Mouse (Mus musculus) testis, adult 2 months (tissue): ENCODE data around the gene A630095N17Rik. TPM values are rescaled to one million over a fixed set of nuclear protein-coding genes. Genes with fewer than 3 reads are reported as not detected.

Experiments used
- H3K27ac ChIP-seq: fragments of 200-500 bp; 2 replicates; pipeline ENCODE4 v1.5.1; 2012; ENCODE audit warnings: low read depth, low read length; ENCODE audit not compliant: control insufficient read depth, insufficient read depth
- H3K27me3 ChIP-seq: fragments of 200-500 bp; 2 replicates; pipeline ENCODE4 v1.6.1; 2012; ENCODE audit warnings: mild to moderate bottlenecking, low read length, moderate library complexity; ENCODE audit not compliant: control insufficient read depth, insufficient read depth
- H3K36me3 ChIP-seq: fragments of 200-500 bp; 2 replicates; pipeline ENCODE4 v1.6.1; 2012; ENCODE audit warnings: mild to moderate bottlenecking, low read length; ENCODE audit not compliant: control insufficient read depth, insufficient read depth
- H3K4me1 ChIP-seq: fragments of 200-500 bp; 2 replicates; pipeline ENCODE4 v1.6.1; 2012; ENCODE audit warnings: low read length; ENCODE audit not compliant: control insufficient read depth, insufficient read depth
- H3K4me3 ChIP-seq: fragments of 200-500 bp; 2 replicates; pipeline ENCODE4 v1.5.1; 2012; ENCODE audit warnings: low read depth, mild to moderate bottlenecking, low read length, moderate library complexity, mixed read lengths; ENCODE audit not compliant: control insufficient read depth
- CTCF ChIP-seq: fragments of 200-500 bp; IDR thresholded peaks from 2 replicates; pipeline ENCODE4 v1.5.1; 2012; ENCODE audit warnings: low read depth, mild to moderate bottlenecking, inconsistent platforms, low read length, moderate library complexity; ENCODE audit not compliant: control insufficient read depth, insufficient read depth, insufficient replicate concordance
- POLR2A ChIP-seq: fragments of 200-500 bp; IDR thresholded peaks from 2 replicates; pipeline ENCODE4 v1.6.1; 2012; ENCODE audit warnings: low read depth, mild to moderate bottlenecking, inconsistent platforms, low read length, moderate library complexity; ENCODE audit not compliant: control insufficient read depth
- polyA plus RNA-seq: library from polyadenylated mRNA; depleted of rRNA; stranded (reverse); fragments of >200 nt; gene quantifications from 2 replicates; pipeline ENCODE4 v1.2.3, GENCODE M21; 2012; rRNA removed

Gene A630095N17Rik
- polyA plus RNA-seq = 10.2 and 12.7 TPM in 2 replicates

DNA sequence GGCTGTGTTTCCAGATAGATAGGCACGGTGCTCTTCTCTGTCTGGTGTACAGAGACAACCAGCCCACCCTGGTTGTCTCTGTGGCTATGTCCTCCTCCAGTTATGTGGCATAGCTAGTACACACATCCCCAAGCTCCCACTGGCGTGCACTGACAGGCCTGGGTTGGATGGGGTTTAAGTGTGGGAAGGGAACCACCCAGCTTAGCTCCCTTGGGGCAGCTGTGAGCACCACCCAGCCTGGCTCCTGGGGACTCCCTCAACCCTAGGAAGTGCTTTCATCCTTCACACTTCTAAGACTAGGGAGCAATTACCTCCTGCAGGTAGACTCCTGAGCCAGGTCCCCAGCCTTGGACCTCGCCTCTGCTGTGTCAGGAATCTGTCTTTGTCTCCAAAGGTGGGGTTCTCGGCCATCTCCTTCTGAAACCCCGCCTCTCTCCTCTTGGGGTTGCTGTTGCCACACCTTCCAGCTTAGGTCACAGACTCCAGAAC is at the start of gene A630095N17Rik:
Gene A630095N17Rik (minus strand): TSS at position 439 of the 489 bp plus-strand sequence.
- H3K4me3 ChIP-seq = peak within 1 kb of the TSS; percentile 71
- no peaks in the 10 kb centered on the region for H3K4me1 ChIP-seq
- no peaks in the 10 kb centered on the region for H3K27me3 ChIP-seq
- peak within 1 kb of the TSS; percentile 36; the same call in 1 of the 2 replicates for H3K27ac ChIP-seq
- TF ChIP-seq CTCF (no peak; the same call in 1 of the 2 replicates), POLR2A (peak; percentile 58; the same call in 1 of the 2 replicates)
- H3K36me3 ChIP-seq = no peaks in the 10 kb centered on the region

DNA sequence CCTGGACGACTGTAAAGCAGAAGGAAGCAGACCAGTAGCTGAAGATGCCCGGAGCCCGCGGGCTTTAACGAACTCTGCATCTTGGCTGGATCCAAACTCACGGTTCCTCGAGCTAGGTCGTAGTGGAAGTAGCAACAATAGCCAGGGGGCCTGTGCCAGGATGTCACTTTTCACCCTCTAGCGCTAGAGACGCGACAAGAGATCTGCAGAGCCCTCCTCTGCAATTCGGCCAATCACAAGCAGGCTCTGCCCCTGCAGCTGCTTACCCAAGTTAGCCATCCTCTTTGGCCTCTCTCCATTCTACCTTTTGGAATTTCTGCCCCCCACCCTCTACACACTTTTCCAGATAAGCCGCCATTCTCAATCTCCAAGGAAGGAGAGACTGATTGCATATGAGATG is 46.3 kb upstream of the A630095N17Rik start, which contains the start of gene Resp18:
Gene Resp18 (minus strand): TSS at position 188 of the 400 bp plus-strand sequence.
- Histone ChIP-seq H3K27ac (no peak within 1 kb of the TSS), H3K27me3 (no peaks in the 10 kb centered on the region), H3K4me3 (no peak within 1 kb of the TSS), H3K4me1 (peaks cover 5% of the 10 kb centered on the region), H3K36me3 (no peaks in the 10 kb centered on the region)
- TF ChIP-seq CTCF (no peak), POLR2A (no peak)

DNA sequence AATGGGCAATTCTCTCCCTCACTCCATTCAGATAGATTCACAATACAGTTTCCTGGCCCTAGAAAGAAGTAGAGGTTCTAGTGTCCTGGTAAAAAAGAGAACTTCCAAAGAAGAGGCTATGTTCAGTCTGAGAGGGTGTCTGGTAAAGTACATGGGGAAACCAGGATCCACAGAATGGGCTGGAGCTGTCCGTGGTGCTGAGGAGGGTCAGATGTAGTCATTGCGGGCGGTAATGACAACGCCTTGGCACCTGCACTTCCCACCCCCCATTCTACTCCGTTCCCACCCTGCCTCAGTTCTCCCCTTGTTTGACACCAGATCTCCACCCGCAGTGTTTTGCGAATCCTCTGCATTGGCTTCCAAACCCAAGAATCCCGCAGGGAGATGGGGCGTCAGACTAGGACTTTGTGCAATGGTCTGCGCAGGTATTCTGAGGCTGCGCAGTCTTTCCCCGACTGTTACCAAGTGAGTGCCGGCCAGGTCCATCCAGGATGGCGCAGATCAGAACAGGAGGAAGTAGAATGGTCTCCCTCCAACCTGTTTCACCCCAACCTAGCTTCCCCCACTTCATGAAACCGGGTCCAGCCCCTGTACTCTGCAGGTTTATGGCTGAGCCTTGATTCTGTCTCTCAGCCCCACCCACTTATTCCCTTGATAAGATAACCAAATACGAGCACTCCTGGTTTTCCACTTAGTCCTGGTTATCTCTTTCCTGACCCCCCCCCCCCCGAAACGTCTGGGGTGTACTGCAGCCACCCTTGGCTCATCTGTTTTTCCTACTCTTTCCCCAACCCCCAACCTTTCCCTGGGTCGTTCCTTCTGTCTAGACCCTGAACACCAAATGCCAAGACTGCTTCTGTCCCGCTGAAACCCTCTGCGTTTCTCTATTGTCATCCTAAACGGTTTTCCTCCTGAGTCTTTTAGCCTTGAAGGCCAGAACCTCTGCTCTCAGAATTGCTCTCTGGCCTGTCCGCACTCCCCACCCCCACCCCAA is 45.6 kb upstream of the A630095N17Rik start:
- Histone ChIP-seq H3K36me3 (no peaks in the 10 kb centered on the region), H3K27me3 (no peaks in the 10 kb centered on the region), H3K27ac (no peak overlapping the region), H3K4me1 (peaks cover 5% of the 10 kb centered on the region), H3K4me3 (no peak overlapping the region)
- TF ChIP-seq POLR2A (no peak), CTCF (no peak)

DNA sequence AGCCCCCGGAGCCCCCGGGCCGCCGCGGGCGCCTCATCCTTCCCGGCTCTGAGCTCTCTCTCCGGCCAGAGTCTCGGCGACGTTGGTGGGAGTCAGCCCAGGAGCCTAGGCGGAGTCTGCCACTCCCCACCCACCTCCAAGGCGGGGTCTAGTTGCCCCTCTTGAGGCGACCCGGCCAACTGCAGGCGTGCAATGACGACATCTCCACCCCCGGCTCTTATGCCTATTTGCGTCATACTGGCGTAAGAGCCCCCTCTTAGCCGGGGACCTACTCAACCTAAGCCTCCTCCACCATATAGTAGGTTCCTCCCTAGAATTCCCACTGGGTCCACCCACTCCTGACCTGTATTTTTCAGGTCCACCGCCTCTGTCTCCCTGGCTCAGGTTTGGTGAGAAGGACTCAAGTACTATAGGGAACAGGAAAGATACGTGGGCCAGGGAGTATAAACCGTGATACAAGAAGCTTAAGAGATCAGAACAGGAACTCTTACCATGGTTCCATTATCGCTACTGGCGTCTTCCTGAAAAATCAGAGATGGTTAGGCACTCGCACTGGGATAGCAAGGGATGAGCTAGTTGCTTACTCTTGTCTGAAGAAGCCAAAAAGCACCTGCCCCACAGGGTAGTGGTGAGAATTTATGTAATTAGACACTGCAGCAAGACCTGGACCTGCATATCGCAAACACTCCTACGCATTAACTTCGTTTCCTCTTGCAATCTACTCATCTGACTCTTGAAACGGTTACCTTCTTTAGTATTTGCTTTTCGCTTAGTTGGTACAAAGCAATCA is 32.4 kb upstream of the A630095N17Rik start, which contains the start of gene Ptprn:
Gene Ptprn (minus strand): TSS at position 412 of the 790 bp plus-strand sequence.
- Histone ChIP-seq H3K27ac (no peak within 1 kb of the TSS), H3K36me3 (no peaks in the 10 kb centered on the region), H3K4me3 (no peak within 1 kb of the TSS; the same call in 1 of the 2 replicates), H3K27me3 (no peaks in the 10 kb centered on the region; the same call in 1 of the 2 replicates), H3K4me1 (peaks cover 6% of the 10 kb centered on the region)
- TF ChIP-seq CTCF (no peak), POLR2A (no peak)

DNA sequence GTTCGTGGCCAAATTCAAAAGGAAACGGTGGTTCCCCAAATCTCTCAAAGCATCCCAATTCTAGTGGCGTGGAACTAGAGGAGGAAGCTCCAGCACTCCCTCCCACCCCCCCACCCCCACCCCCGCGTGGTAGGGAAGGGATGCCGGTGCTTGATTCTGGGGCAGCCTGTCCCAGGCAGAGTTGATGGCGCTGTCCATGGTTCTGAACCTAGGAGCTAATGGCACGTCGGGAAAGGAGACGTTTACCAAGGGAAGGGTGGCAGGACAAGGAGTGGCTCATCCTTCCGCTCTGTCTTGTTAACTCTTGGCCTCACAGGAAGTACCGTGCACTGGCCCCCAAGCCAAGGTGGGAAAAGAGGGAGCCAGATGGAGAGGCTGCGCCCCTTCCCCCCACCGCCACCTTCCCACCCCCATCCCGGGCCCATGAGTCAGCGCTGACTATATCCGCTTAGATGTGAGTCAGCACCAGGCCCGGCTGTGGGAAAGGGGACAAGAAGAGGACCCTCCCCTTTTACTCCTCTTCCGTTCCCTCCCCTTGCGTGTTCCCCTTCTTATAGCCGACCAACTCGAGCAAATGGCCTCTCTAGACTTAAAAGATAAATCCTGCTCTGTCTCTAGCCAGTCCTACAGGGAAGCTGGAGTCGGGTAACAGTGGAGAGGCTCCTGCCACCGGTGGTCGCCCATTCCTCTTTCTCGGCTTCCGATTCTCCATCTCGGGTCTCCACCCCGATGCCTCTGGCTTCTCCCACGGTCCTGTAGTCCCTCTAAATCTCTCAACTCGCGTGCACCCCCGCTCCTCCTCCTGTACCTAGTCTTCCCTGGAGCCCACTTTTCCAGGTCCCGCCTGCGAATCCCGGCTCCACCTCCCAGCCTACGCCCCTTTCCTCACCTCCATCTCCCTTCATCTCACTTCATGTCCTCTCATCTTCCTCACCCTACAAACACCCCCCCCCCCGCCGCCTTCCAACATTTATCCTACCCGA is 31.4 kb upstream of the A630095N17Rik start:
- Histone ChIP-seq H3K27me3 (no peaks in the 10 kb centered on the region; the same call in 1 of the 2 replicates), H3K4me1 (peaks cover 6% of the 10 kb centered on the region), H3K27ac (no peak overlapping the region), H3K4me3 (no peak overlapping the region; the same call in 1 of the 2 replicates), H3K36me3 (no peaks in the 10 kb centered on the region)
- TF ChIP-seq POLR2A = no peak
- peak; percentile 4; the same call in 1 of the 2 replicates for TF ChIP-seq CTCF

DNA sequence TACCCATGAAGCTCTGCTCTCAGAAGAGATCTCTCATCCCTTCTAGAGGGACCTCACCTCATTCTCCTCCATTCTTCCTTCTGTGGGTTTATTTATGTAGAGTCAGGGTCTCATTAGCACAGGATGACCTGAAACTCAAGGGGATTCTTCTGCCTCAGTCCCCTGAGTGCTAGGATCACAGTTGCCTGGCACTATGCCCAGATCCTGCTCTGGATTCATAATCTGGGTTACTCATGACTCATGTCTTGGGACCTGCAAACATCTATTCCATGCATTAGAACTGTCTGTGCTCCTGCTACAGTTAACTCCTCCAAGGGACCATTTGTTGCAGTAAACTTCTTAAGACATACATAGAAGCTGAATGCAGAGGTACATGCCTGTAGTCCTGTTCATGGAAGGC is 29.4 kb upstream of the A630095N17Rik start:
- peaks cover 6% of the 10 kb centered on the region for H3K4me1 ChIP-seq
- H3K36me3 ChIP-seq = no peaks in the 10 kb centered on the region
- no peaks in the 10 kb centered on the region; the same call in 1 of the 2 replicates for H3K27me3 ChIP-seq
- no peak overlapping the region for H3K4me3 ChIP-seq
- TF ChIP-seq POLR2A (no peak), CTCF (no peak)
- H3K27ac ChIP-seq = no peak overlapping the region
